Mouse (Mus musculus) hindbrain, postnatal 0 days (tissue): ENCODE measurements around the gene Zbtb34. TPM values are rescaled to one million over a fixed set of nuclear protein-coding genes. Genes with fewer than 3 reads are reported as not detected.
A peak's percentile ranks its signal among the peaks of the same experiment; 100 is the strongest.

Source experiments
- ATAC-seq: fragments of 200-750 bp; cut with Nextera tagmentation; 2 replicates; pipeline ENCODE4 v1.8.0; 2017; ENCODE audit warnings: mild to moderate bottlenecking, moderate TSS enrichment, moderate library complexity
- DNase-seq: peaks from one replicate; pipeline ENCODE4 v3.0.0-alpha.2; 2015; ENCODE audit warnings: low spot score
- H3K27ac ChIP-seq: fragments of 300-500 bp; sonication (generic); 2 replicates; pipeline ENCODE4 v1.5.1; 2014; ENCODE audit warnings: mild to moderate bottlenecking
- H3K27me3 ChIP-seq: fragments of 300-500 bp; sonication (generic); 2 replicates; pipeline ENCODE4 v1.6.1; 2014; ENCODE audit warnings: low read length, mixed read lengths; ENCODE audit not compliant: insufficient read depth
- H3K36me3 ChIP-seq: fragments of 300-500 bp; sonication (generic); 2 replicates; pipeline ENCODE4 v1.6.1; 2014; ENCODE audit warnings: low read length, mixed read lengths; ENCODE audit not compliant: insufficient read depth
- H3K4me1 ChIP-seq: fragments of 300-500 bp; sonication (generic); 2 replicates; pipeline ENCODE4 v1.6.1; 2014; ENCODE audit warnings: antibody characterized with exemption, low read length, mixed read lengths; ENCODE audit not compliant: insufficient read depth
- H3K4me2 ChIP-seq: fragments of 300-500 bp; sonication (generic); 2 replicates; pipeline ENCODE4 v1.6.1; 2014; ENCODE audit warnings: low read depth, mild to moderate bottlenecking, low read length, moderate library complexity, mixed read lengths
- H3K4me3 ChIP-seq: fragments of 300-500 bp; sonication (generic); 2 replicates; pipeline ENCODE4 v1.5.1; 2014; ENCODE audit warnings: low read length
- H3K9ac ChIP-seq: fragments of 300-500 bp; sonication (generic); replicated peaks from 2 replicates; pipeline ENCODE4 v1.6.1; 2014; ENCODE audit warnings: mild to moderate bottlenecking, low read length, moderate library complexity, mixed read lengths
- H3K9me3 ChIP-seq: fragments of 300-500 bp; sonication (generic); 2 replicates; pipeline ENCODE4 v1.6.1; 2016; ENCODE audit warnings: low read length, mixed read lengths
- CTCF ChIP-seq: IDR thresholded peaks from 2 replicates; pipeline ENCODE4 v1.5.1; 2016; ENCODE audit warnings: antibody characterized with exemption, control low read depth, low read depth
- WGBS: fragments of 180-500 bp; shearing (Covaris S2); extraction: QIAGEN DNeasy Blood & Tissue Kit; methylation state at CpG from one replicate; pipeline ENCODE4 v1.1.7; 2014; 5-methylcytosine and 5-hydroxymethylcytosine counted together
- polyA plus RNA-seq: library from polyadenylated mRNA; unstranded; fragments of >200 nt; fragmentation: Nextera tagmentation; extraction: Ambion mirVana; gene quantifications from 2 replicates; pipeline ENCODE4 v1.2.1, GENCODE M21; 2015
- total RNA-seq: library from RNA; depleted of rRNA; stranded (reverse); fragments of >200 nt; gene quantifications from 2 replicates; pipeline ENCODE4 v1.2.3, GENCODE M21; 2014

Zbtb34 gene
- total and polyA plus RNA-seq, 2 experiments from 2014 or later: 3.1 to 20.6 TPM

- no peak overlapping the region for H3K4me3 ChIP-seq
- no peak for TF ChIP-seq CTCF
- H3K4me1 ChIP-seq: peaks cover 5% of the 10 kb centered on the region; the same call in 1 of the 2 replicates
- 76% methylated on average over 3 of the region's 3 CpGs for WGBS
- ATAC-seq (no peak), DNase-seq (no peak)
- no peaks in the 10 kb centered on the region for H3K9me3 ChIP-seq
- no peak overlapping the region for H3K27ac ChIP-seq
- H3K27me3 ChIP-seq: no peaks in the 10 kb centered on the region
- no peaks in the 10 kb centered on the region for H3K36me3 ChIP-seq
- H3K4me2 ChIP-seq: peak overlapping the region; percentile 72
- H3K9ac ChIP-seq: no peak overlapping the region
Measured at GRCm38 (mm10) chr2:33369453-33369852, 61.7 kb downstream of the Zbtb34 start.

GRCm38 (mm10) chr2:33368486-33368885, 62.6 kb downstream of the Zbtb34 start:
- Histone ChIP-seq H3K27ac (no peak overlapping the region), H3K4me2 (no peak overlapping the region), H3K4me1 (peaks cover 5% of the 10 kb centered on the region; the same call in 1 of the 2 replicates), H3K9me3 (no peaks in the 10 kb centered on the region), H3K4me3 (no peak overlapping the region), H3K27me3 (no peaks in the 10 kb centered on the region), H3K9ac (no peak overlapping the region), H3K36me3 (no peaks in the 10 kb centered on the region)
- no peak for ATAC-seq
- no peak for TF ChIP-seq CTCF
- no peak for DNase-seq
- WGBS: 54% methylated on average over 1 of the region's 1 CpGs

- no peaks in the 10 kb centered on the region for H3K27me3 ChIP-seq
- H3K9me3 ChIP-seq: no peaks in the 10 kb centered on the region
- H3K4me1 ChIP-seq: peaks cover 5% of the 10 kb centered on the region; the same call in 1 of the 2 replicates
- TF ChIP-seq CTCF: no peak
- H3K36me3 ChIP-seq: no peaks in the 10 kb centered on the region
- H3K27ac ChIP-seq: peak overlapping the region; percentile 48; the same call in 1 of the 2 replicates
- H3K4me2 ChIP-seq: 0 out of 2 replicates have a peak overlapping the region, but pooled peaks have one; percentile 7
- 39% methylated on average over 9 of the region's 9 CpGs for WGBS
- ATAC-seq (peak; percentile 53), DNase-seq (peak; percentile 73)
- no peak overlapping the region for H3K4me3 ChIP-seq
- 0 out of 2 replicates have a peak overlapping the region, but pooled peaks have one; percentile 24 for H3K9ac ChIP-seq
Measured at GRCm38 (mm10) chr2:33365703-33366471, 65.2 kb downstream of the Zbtb34 start.

GRCm38 (mm10) chr2:33364656-33365055, 66.5 kb downstream of the Zbtb34 start:
- Histone ChIP-seq H3K36me3 (no peaks in the 10 kb centered on the region), H3K27ac (no peak overlapping the region), H3K4me3 (no peak overlapping the region), H3K4me2 (no peak overlapping the region), H3K4me1 (peaks cover 5% of the 10 kb centered on the region; the same call in 1 of the 2 replicates), H3K27me3 (no peaks in the 10 kb centered on the region), H3K9ac (no peak overlapping the region), H3K9me3 (no peaks in the 10 kb centered on the region)
- no peak for DNase-seq
- no peak for TF ChIP-seq CTCF
- WGBS: 82% methylated on average over 4 of the region's 4 CpGs
- ATAC-seq: no peak

- H3K4me2 ChIP-seq: no peak overlapping the region
- no peak overlapping the region for H3K4me3 ChIP-seq
- DNase-seq: no peak
- no peaks in the 10 kb centered on the region for H3K9me3 ChIP-seq
- WGBS: 91% methylated on average over 4 of the region's 4 CpGs
- no peak for ATAC-seq
- no peak overlapping the region for H3K27ac ChIP-seq
- H3K9ac ChIP-seq: no peak overlapping the region
- no peak for TF ChIP-seq CTCF
- no peaks in the 10 kb centered on the region for H3K36me3 ChIP-seq
- H3K27me3 ChIP-seq: no peaks in the 10 kb centered on the region
- H3K4me1 ChIP-seq: peaks cover 5% of the 10 kb centered on the region; the same call in 1 of the 2 replicates
Measured at GRCm38 (mm10) chr2:33363890-33364289, 67.2 kb downstream of the Zbtb34 start.

- no peaks in the 10 kb centered on the region for H3K36me3 ChIP-seq
- no peak for ATAC-seq
- peaks cover 4% of the 10 kb centered on the region; the same call in 1 of the 2 replicates for H3K4me1 ChIP-seq
- DNase-seq: peak; percentile 34
- H3K9me3 ChIP-seq: no peaks in the 10 kb centered on the region
- H3K4me2 ChIP-seq: no peak overlapping the region
- no peak overlapping the region for H3K4me3 ChIP-seq
- no peak for TF ChIP-seq CTCF
- no peaks in the 10 kb centered on the region for H3K27me3 ChIP-seq
- H3K9ac ChIP-seq: no peak overlapping the region
- peak overlapping the region; percentile 27; the same call in 1 of the 2 replicates for H3K27ac ChIP-seq
- 62% methylated on average over 9 of the region's 9 CpGs for WGBS
Measured at GRCm38 (mm10) chr2:33361139-33361716, 69.9 kb downstream of the Zbtb34 start.
